Mouse (Mus musculus) heart, adult 2 months (tissue): Measurements from ENCODE around the gene Rnf216.

ENCODE experiments used
- CTCF ChIP-seq: fragments of 200-600 bp; IDR thresholded peaks from 2 replicates; pipeline ENCODE4 v1.8.1; 2022; ENCODE audit warnings: antibody characterized with exemption, mild to moderate bottlenecking, moderate library complexity
- EP300 ChIP-seq: fragments of 200-500 bp; IDR thresholded peaks from 2 replicates; pipeline ENCODE4 v1.6.1; 2011; ENCODE audit warnings: low read depth, low read length, control low read depth; ENCODE audit not compliant: insufficient read depth
- POLR2A ChIP-seq: fragments of 200-500 bp; IDR thresholded peaks from 2 replicates; pipeline ENCODE4 v1.6.1; 2011; ENCODE audit warnings: mild to moderate bottlenecking, low read depth, low read length, control low read depth; ENCODE audit not compliant: insufficient read depth

- TF ChIP-seq CTCF (no peak), EP300 (no peak), POLR2A (no peak)
Measured at GRCm38 (mm10) chr5:142968411-142968810, 144.4 kb downstream of the Rnf216 start.
